In genomic region chr10:25714041-25714440, GRCm38 (mm10) we compare ENCODE assay signal across 16 mouse cellular contexts.
DNase-seq lines count a peak whose midpoint lies in the region; ATAC-seq and TF ChIP-seq lines count a peak whose summit lies in the region.
"Had no signal": no experiment of that assay in that cellular context is flagged by ENCODE, and none has a peak within 500 bp of the region (broad histone marks: within the 10 kb centered on the region; RNA-seq: fewer than 3 reads in every experiment).

No protein-coding gene starts in this region.

- TF ChIP-seq POLR2A in heart, adult 2 months (IDR thresholded peaks at IDR 0.05; ENCODE audit: insufficient read depth, low read depth, low read length) = no peak

- ATAC-seq in heart, embryonic 12.5 days (ENCODE audit: insufficient number of reproducible peaks, low FRiP score) = no peak
- no peak for ATAC-seq in forebrain, postnatal 0 days

- intact Hi-C loops in heart, adult 2 months (cut with DNase I) = no loop called here

- no peaks in the 10 kb centered on the region for H3K27me3 ChIP-seq in heart, adult 2 months (ENCODE audit: control insufficient read depth, insufficient read depth, low read length)
- no peaks in the 10 kb centered on the region for H3K27me3 ChIP-seq in heart, embryonic 12.5 days (replicated peaks)
- no peaks in the 10 kb centered on the region for H3K27me3 ChIP-seq in forebrain, postnatal 0 days (ENCODE audit: insufficient read depth, low read length)
- H3K27me3 ChIP-seq: forebrain, embryonic 12.5 days had no signal

- 56% methylated on average over 12 of the region's 12 CpGs for WGBS in heart, adult 2 months
- 60% methylated on average over 12 of the region's 12 CpGs for whole genome bisulfite sequencing in heart, embryonic 12.5 days
- whole genome bisulfite sequencing in forebrain, postnatal 0 days = 62% methylated on average over 12 of the region's 12 CpGs

- no peaks in the 10 kb centered on the region for H3K36me3 ChIP-seq in heart, adult 2 months (ENCODE audit: control insufficient read depth, insufficient read depth, low read length)
- H3K36me3 ChIP-seq in heart, embryonic 12.5 days = no peaks in the 10 kb centered on the region
- no peaks in the 10 kb centered on the region for H3K36me3 ChIP-seq in forebrain, postnatal 0 days (ENCODE audit: insufficient read depth)
- H3K36me3 ChIP-seq: forebrain, embryonic 12.5 days had no signal

- no peaks in the 10 kb centered on the region for H3K79me2 ChIP-seq in heart, adult 2 months (replicated peaks; ENCODE audit: control insufficient read depth, insufficient read depth, low read length)

- H3K27ac ChIP-seq in heart, adult 2 months = no peak overlapping the region
- no peak overlapping the region for H3K27ac ChIP-seq in heart, embryonic 12.5 days (ENCODE audit: poor library complexity, severe bottlenecking)
- H3K27ac ChIP-seq in forebrain, postnatal 0 days (ENCODE audit: low read depth, low read length) = no peak overlapping the region
- H3K27ac ChIP-seq: forebrain, embryonic 12.5 days; hindbrain, embryonic 14.5 days; macrophage had no signal

- H3K4me3 ChIP-seq in heart, adult 2 months = no peak overlapping the region
- no peak overlapping the region for H3K4me3 ChIP-seq in heart, embryonic 12.5 days
- no peak overlapping the region for H3K4me3 ChIP-seq in forebrain, postnatal 0 days (ENCODE audit: low read depth, low read length)
- H3K4me3 ChIP-seq: forebrain, embryonic 12.5 days had no signal

- TF ChIP-seq EP300 in heart, adult 2 months (IDR thresholded peaks at IDR 0.05; ENCODE audit: insufficient read depth, low read depth, low read length) = no peak

- H3K9ac ChIP-seq in heart, adult 2 months (ENCODE audit: low read depth, low read length) = no peak overlapping the region
- H3K9ac ChIP-seq in heart, embryonic 12.5 days = no peak overlapping the region
- H3K9ac ChIP-seq in forebrain, postnatal 0 days = no peak overlapping the region
- H3K9ac ChIP-seq: forebrain, embryonic 12.5 days; hindbrain, embryonic 14.5 days had no signal

- no peaks in the 10 kb centered on the region for H3K9me3 ChIP-seq in heart, embryonic 12.5 days (replicated peaks)
- no peaks in the 10 kb centered on the region for H3K9me3 ChIP-seq in forebrain, postnatal 0 days (ENCODE audit: low read length)
- H3K9me3 ChIP-seq: forebrain, embryonic 12.5 days had no signal

- no peak overlapping the region for H3K4me2 ChIP-seq in heart, embryonic 12.5 days
- no peak overlapping the region for H3K4me2 ChIP-seq in forebrain, postnatal 0 days (ENCODE audit: low read depth)
- H3K4me2 ChIP-seq: forebrain, embryonic 12.5 days; hindbrain, embryonic 14.5 days; liver, embryonic 11.5 days had no signal

- no peak for TF ChIP-seq CTCF in heart, adult 2 months (IDR thresholded peaks at IDR 0.05)
- no peak for TF ChIP-seq CTCF in forebrain, postnatal 0 days (IDR thresholded peaks at IDR 0.05; ENCODE audit: low read depth)

- no peaks in the 10 kb centered on the region for H3K4me1 ChIP-seq in heart, adult 2 months (ENCODE audit: control insufficient read depth, insufficient read depth, low read length)
- H3K4me1 ChIP-seq in heart, embryonic 12.5 days (replicated peaks) = no peaks in the 10 kb centered on the region
- H3K4me1 ChIP-seq in forebrain, postnatal 0 days (ENCODE audit: insufficient read depth) = no peaks in the 10 kb centered on the region

- DNase-seq in heart, adult 2 months = peak; percentile 21 to 42
- peak; percentile 11 for DNase-seq in ovary, adult 18-20 months (ENCODE audit: low spot score)
- DNase-seq in ovary, postnatal 10 days (ENCODE audit: low spot score) = no peak
- peak; percentile 11 to 64 for DNase-seq in frontal cortex, adult 2 months (ENCODE audit: extremely low spot score in 1 of 2, low spot score in 1 of 2)
- DNase-seq in right cerebral cortex, postnatal 36 days (ENCODE audit: low spot score in 2 of 2) = peak; percentile 20 to 53
- no peak for DNase-seq in forebrain, postnatal 0 days
- no peak for DNase-seq in adrenal gland, adult 18-20 months (ENCODE audit: low spot score in 2 of 2)
- DNase-seq: adrenal gland, postnatal 25 days; cerebellum, adult 11 months; kidney, adult 2 months; thymus, postnatal 14 days had no signal

Comparison
In these comparisons a context has a peak if more than half of its experiments do, and no peak if none do; other contexts are left out.
1. DNase-seq: peak in heart, adult 2 months (2 of 2), ovary, adult 18-20 months (single experiment), frontal cortex, adult 2 months (2 of 2) and right cerebral cortex, postnatal 36 days (2 of 2); none in ovary, postnatal 10 days (single experiment), forebrain, postnatal 0 days (single experiment) and adrenal gland, adult 18-20 months (0 of 2).